Mouse (Mus musculus) embryonic facial prominence, embryonic 14.5 days (tissue): ENCODE measurements around the gene Wrb. TPM values are rescaled to one million over a fixed set of nuclear protein-coding genes. Genes with fewer than 3 reads are reported as not detected.

Experiments used
- ATAC-seq: fragments of 200-750 bp; cut with Nextera tagmentation; 2 replicates; pipeline ENCODE4 v1.8.0; 2017; ENCODE audit warnings: low read depth, moderate number of reproducible peaks, moderate TSS enrichment
- DNase-seq: peaks from one replicate; pipeline ENCODE4 v3.0.0-alpha.2; 2015; ENCODE audit warnings: low spot score
- H3K27ac ChIP-seq: fragments of 300-500 bp; sonication (generic); replicated peaks from 2 replicates; pipeline ENCODE4 v1.5.1; 2014; ENCODE audit warnings: low read depth, mild to moderate bottlenecking, low read length, moderate library complexity
- H3K27me3 ChIP-seq: fragments of 300-500 bp; sonication (generic); replicated peaks from 2 replicates; pipeline ENCODE4 v1.6.1; 2014; ENCODE audit warnings: low read length; ENCODE audit not compliant: control insufficient read depth, insufficient read depth
- H3K36me3 ChIP-seq: fragments of 300-500 bp; sonication (generic); 2 replicates; pipeline ENCODE4 v1.6.1; 2014; ENCODE audit warnings: low read length, mixed read lengths; ENCODE audit not compliant: control insufficient read depth, insufficient read depth
- H3K4me1 ChIP-seq: fragments of 300-500 bp; sonication (generic); 2 replicates; pipeline ENCODE4 v1.6.1; 2014; ENCODE audit warnings: antibody characterized with exemption, low read length; ENCODE audit not compliant: control insufficient read depth, insufficient read depth
- H3K4me2 ChIP-seq: fragments of 300-500 bp; sonication (generic); 2 replicates; pipeline ENCODE4 v1.6.1; 2014; ENCODE audit warnings: low read depth, mild to moderate bottlenecking, low read length, moderate library complexity, mixed read lengths
- H3K4me3 ChIP-seq: fragments of 300-500 bp; sonication (generic); 2 replicates; pipeline ENCODE4 v1.5.1; 2014; ENCODE audit warnings: low read depth, mild to moderate bottlenecking, low read length
- H3K9ac ChIP-seq: fragments of 300-500 bp; sonication (generic); 2 replicates; pipeline ENCODE4 v1.6.1; 2014; ENCODE audit warnings: low read depth, mild to moderate bottlenecking, low read length, moderate library complexity, mixed read lengths
- H3K9me3 ChIP-seq: fragments of 300-500 bp; sonication (generic); 2 replicates; pipeline ENCODE4 v1.6.1; 2016; ENCODE audit warnings: low read length; ENCODE audit not compliant: control insufficient read depth
- WGBS: fragments of 180-500 bp; shearing (Covaris S2); extraction: QIAGEN DNeasy Blood & Tissue Kit; methylation state at CpG from one replicate; pipeline ENCODE4 v1.1.7; 2014; 5-methylcytosine and 5-hydroxymethylcytosine counted together
- polyA plus RNA-seq: library from polyadenylated mRNA; unstranded; fragments of >200 nt; fragmentation: Nextera tagmentation; extraction: Ambion mirVana; gene quantifications from 2 replicates; pipeline ENCODE4 v1.2.1, GENCODE M21; 2014

Gene Wrb
- polyA plus RNA-seq, 1 experiment from 2014 or later: 63.0 TPM

GRCm38 (mm10) chr16:96159794-96160346, 14.7 kb downstream of the Wrb start:
- Histone ChIP-seq H3K27ac (peak overlapping the region; percentile 83), H3K36me3 (peaks cover 7% of the 10 kb centered on the region; the same call in 1 of the 2 replicates), H3K27me3 (no peaks in the 10 kb centered on the region), H3K4me1 (no peaks in the 10 kb centered on the region), H3K9ac (peak overlapping the region; percentile 88), H3K9me3 (no peaks in the 10 kb centered on the region), H3K4me2 (peak overlapping the region; percentile 91), H3K4me3 (peak overlapping the region; percentile 55)
- WGBS: 81% methylated on average over 20 of the region's 20 CpGs
- ATAC-seq (0 out of 2 replicates have a peak, but pooled peaks have one; percentile 15), DNase-seq (no peak)

GRCm38 (mm10) chr16:96160927-96161326, 15.7 kb downstream of the Wrb start:
- no peak overlapping the region for H3K27ac ChIP-seq
- WGBS: 69% methylated on average over 1 of the region's 1 CpGs
- H3K4me2 ChIP-seq: no peak overlapping the region
- no peak overlapping the region for H3K9ac ChIP-seq
- H3K27me3 ChIP-seq: no peaks in the 10 kb centered on the region
- ATAC-seq: no peak
- peaks cover 7% of the 10 kb centered on the region; the same call in 1 of the 2 replicates for H3K36me3 ChIP-seq
- H3K4me3 ChIP-seq: no peak overlapping the region
- DNase-seq: no peak
- H3K4me1 ChIP-seq: no peaks in the 10 kb centered on the region
- H3K9me3 ChIP-seq: no peaks in the 10 kb centered on the region

DNA sequence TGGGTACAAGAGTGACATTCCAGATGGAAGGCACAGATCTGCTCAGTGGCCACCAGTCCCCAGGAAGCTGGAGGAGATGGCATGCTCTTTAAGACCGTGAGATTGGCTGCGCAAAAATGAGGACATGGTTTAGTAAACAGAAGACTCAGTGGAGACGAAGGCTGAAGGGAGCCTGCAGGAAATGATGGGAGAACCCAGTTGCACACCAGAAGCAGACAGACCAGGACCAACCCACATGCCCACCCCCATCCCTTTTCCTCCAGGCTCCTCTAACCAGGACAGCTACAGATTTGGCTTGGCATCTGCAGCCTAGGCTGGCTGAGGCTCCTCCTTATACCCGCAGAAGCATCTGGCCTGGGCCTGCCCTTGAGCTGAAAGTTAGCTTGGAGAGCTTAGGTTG, 16.1 kb downstream of the Wrb start:
- no peaks in the 10 kb centered on the region for H3K4me1 ChIP-seq
- 90% methylated on average over 4 of the region's 4 CpGs for WGBS
- no peak for DNase-seq
- no peak for ATAC-seq
- H3K36me3 ChIP-seq: 0 out of 2 replicates have a peak, but pooled peaks cover 3% of the 10 kb centered on the region
- H3K27ac ChIP-seq: no peak overlapping the region
- no peaks in the 10 kb centered on the region for H3K27me3 ChIP-seq
- H3K9ac ChIP-seq: no peak overlapping the region
- H3K4me3 ChIP-seq: no peak overlapping the region
- no peaks in the 10 kb centered on the region for H3K9me3 ChIP-seq
- H3K4me2 ChIP-seq: no peak overlapping the region

DNA sequence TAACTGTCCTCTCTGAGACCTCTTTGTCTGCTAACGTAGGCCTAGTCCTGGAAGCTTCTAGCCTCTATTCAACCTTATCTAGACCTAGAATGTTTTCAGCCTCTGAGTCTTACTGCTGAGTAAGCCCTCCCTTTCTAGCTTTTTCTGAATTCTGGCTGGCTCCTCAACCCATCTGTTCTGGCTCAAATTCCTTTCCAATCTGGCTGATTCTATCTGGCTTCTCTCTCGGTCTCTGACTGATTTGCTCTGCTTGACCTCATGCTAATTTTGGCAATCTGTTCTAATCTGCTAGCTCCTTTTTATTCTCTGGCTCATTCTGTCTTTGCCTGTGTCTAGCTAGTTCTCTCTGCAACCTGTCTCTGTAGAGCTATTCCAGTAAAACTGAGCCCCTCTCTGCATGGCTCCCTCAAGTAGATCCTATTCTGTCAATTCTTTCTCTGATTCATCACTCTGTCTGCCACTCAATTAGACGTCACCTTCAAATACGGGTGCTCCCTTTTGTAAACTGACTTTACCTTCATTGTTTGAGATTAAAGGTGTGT, 20.6 kb downstream of the Wrb start:
- no peak overlapping the region for H3K9ac ChIP-seq
- H3K4me2 ChIP-seq: no peak overlapping the region
- no peaks in the 10 kb centered on the region for H3K9me3 ChIP-seq
- no peak overlapping the region for H3K4me3 ChIP-seq
- H3K27me3 ChIP-seq: no peaks in the 10 kb centered on the region
- H3K4me1 ChIP-seq: no peaks in the 10 kb centered on the region
- no peak for ATAC-seq
- H3K27ac ChIP-seq: no peak overlapping the region
- 76% methylated on average over 4 of the region's 4 CpGs for WGBS
- no peaks in the 10 kb centered on the region for H3K36me3 ChIP-seq
- DNase-seq: no peak

DNA sequence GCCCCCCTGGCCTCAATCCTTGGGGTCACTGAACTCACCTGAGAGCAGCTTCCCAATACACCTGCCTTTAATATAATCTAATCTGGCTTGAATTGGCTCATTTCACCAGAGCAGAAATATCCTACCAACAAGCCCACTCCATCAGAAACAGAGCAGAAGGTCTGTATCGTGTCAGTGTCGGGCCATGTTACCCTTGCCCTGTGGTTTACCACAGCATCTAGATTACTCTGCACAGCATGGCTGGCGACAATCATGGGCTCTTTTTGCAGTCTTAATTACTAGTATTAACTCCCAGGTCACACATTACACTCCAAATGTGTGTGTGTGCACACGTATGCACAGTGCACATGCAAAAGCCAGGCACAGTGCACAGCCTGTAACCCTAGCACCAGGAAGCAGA, 23.6 kb downstream of the Wrb start:
- no peak overlapping the region for H3K27ac ChIP-seq
- no peaks in the 10 kb centered on the region for H3K27me3 ChIP-seq
- WGBS: 87% methylated on average over 4 of the region's 4 CpGs
- no peaks in the 10 kb centered on the region for H3K9me3 ChIP-seq
- DNase-seq: no peak
- no peak overlapping the region for H3K4me2 ChIP-seq
- no peak overlapping the region for H3K4me3 ChIP-seq
- H3K9ac ChIP-seq: no peak overlapping the region
- no peaks in the 10 kb centered on the region for H3K4me1 ChIP-seq
- no peaks in the 10 kb centered on the region for H3K36me3 ChIP-seq
- no peak for ATAC-seq

DNA sequence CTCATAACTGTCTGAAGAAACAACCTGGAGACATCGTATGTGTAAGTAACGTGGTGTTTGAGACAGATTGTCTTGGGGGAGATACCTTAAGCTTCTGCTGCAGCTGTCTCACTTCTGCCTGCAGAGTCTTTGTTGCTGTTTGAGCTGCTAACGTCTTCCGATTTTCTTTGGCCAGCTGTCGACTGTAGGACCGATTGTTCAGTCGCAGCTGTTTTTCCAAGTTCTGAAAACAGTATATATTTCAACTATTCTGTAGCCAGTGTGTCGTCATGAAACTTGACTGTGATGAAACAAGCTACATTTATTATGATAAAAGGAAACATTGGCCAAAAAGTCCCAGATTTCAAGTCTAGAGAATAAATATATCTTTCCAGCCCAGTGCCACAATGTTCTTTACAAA, 28.4 kb downstream of the Wrb start:
- 72% methylated on average over 8 of the region's 8 CpGs for WGBS
- DNase-seq (peak; percentile 60), ATAC-seq (no peak)
- Histone ChIP-seq H3K27ac (0 out of 2 replicates have a peak overlapping the region, but pooled peaks have one; percentile 21), H3K4me2 (no peak overlapping the region), H3K27me3 (no peaks in the 10 kb centered on the region), H3K4me3 (no peak overlapping the region), H3K4me1 (no peaks in the 10 kb centered on the region), H3K9me3 (no peaks in the 10 kb centered on the region), H3K36me3 (no peaks in the 10 kb centered on the region), H3K9ac (no peak overlapping the region)

DNA sequence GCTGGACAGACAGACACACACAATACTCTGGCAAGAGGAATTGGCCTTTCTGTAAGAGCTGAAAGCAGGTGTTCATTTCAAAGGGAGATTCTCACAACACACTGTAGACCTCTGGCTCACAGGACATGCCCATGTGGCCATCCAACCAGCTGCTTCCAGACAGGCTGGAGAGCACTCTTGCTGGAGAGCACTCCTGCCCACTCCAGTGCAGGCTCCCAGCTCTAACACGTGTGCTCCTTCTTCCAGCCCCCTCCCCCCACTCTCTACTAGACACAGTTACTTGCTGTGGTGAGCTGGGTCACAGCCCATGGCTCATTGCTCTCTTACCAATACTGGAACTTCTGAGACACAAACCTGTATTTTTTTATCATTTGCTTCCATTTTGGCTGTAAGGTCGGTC, 30.2 kb downstream of the Wrb start:
- H3K9me3 ChIP-seq: no peaks in the 10 kb centered on the region
- H3K9ac ChIP-seq: no peak overlapping the region
- ATAC-seq (peak; percentile 63), DNase-seq (peak; percentile 50)
- no peaks in the 10 kb centered on the region for H3K36me3 ChIP-seq
- no peaks in the 10 kb centered on the region for H3K27me3 ChIP-seq
- H3K4me2 ChIP-seq: no peak overlapping the region
- H3K4me1 ChIP-seq: no peaks in the 10 kb centered on the region
- 38% methylated on average over 2 of the region's 2 CpGs for WGBS
- H3K27ac ChIP-seq: no peak overlapping the region
- H3K4me3 ChIP-seq: no peak overlapping the region

GRCm38 (mm10) chr16:96179156-96179555, 33.9 kb downstream of the Wrb start:
- no peak overlapping the region for H3K4me2 ChIP-seq
- DNase-seq (no peak), ATAC-seq (no peak)
- H3K36me3 ChIP-seq: no peaks in the 10 kb centered on the region
- no peaks in the 10 kb centered on the region for H3K4me1 ChIP-seq
- no peak overlapping the region for H3K27ac ChIP-seq
- H3K9ac ChIP-seq: no peak overlapping the region
- no peak overlapping the region for H3K4me3 ChIP-seq
- no peaks in the 10 kb centered on the region for H3K9me3 ChIP-seq
- H3K27me3 ChIP-seq: no peaks in the 10 kb centered on the region

- 68% methylated on average over 5 of the region's 5 CpGs for WGBS
- no peak overlapping the region for H3K9ac ChIP-seq
- no peak overlapping the region for H3K4me3 ChIP-seq
- DNase-seq (no peak), ATAC-seq (no peak)
- no peaks in the 10 kb centered on the region for H3K9me3 ChIP-seq
- no peaks in the 10 kb centered on the region for H3K36me3 ChIP-seq
- H3K4me2 ChIP-seq: no peak overlapping the region
- peaks cover 6% of the 10 kb centered on the region; the same call in 1 of the 2 replicates for H3K4me1 ChIP-seq
- H3K27ac ChIP-seq: no peak overlapping the region
- H3K27me3 ChIP-seq: peaks cover 5% of the 10 kb centered on the region; the same call in 1 of the 2 replicates
Measured at GRCm38 (mm10) chr16:96187619-96188018, 42.4 kb downstream of the Wrb start.
